Mouse (Mus musculus): ENCODE results near the gene Cog7. TPM values are rescaled to one million over a fixed set of nuclear protein-coding genes. Genes with fewer than 3 reads are reported as not detected.

Gene Cog7
- polyA plus RNA-seq, 1 experiment from 2014 or later: 20.0 TPM

- Histone ChIP-seq H3K4me1 (peaks cover 57% of the 10 kb centered on the region), H3K27ac (no peak overlapping the region), H3K4me3 (no peak overlapping the region), H3K27me3 (ENCODE audit: insufficient read depth, poor library complexity, severe bottlenecking) (no peaks in the 10 kb centered on the region), H3K36me3 (peaks cover 7% of the 10 kb centered on the region; the same call in 1 of the 2 replicates), H3K9me3 (no peaks in the 10 kb centered on the region)
- DNase-seq (ENCODE audit: low spot score): no peak
- WGBS: 81% methylated on average over 3 of the region's 3 CpGs
Measured at GRCm38 (mm10) chr7:121941640-121942039, 39.9 kb downstream of the Cog7 start.

- Histone ChIP-seq H3K4me1 (peaks cover 63% of the 10 kb centered on the region), H3K27ac (no peak overlapping the region), H3K27me3 (ENCODE audit: insufficient read depth, poor library complexity, severe bottlenecking) (no peaks in the 10 kb centered on the region), H3K36me3 (peaks cover 7% of the 10 kb centered on the region; the same call in 1 of the 2 replicates), H3K9me3 (no peaks in the 10 kb centered on the region), H3K4me3 (no peak overlapping the region)
- WGBS: 60% methylated on average over 3 of the region's 3 CpGs
- no peak for DNase-seq (ENCODE audit: low spot score)
Measured at GRCm38 (mm10) chr7:121941016-121941415, 40.5 kb downstream of the Cog7 start.

- peaks cover 70% of the 10 kb centered on the region for H3K4me1 ChIP-seq
- H3K4me3 ChIP-seq: no peak overlapping the region
- H3K9me3 ChIP-seq: no peaks in the 10 kb centered on the region
- H3K27ac ChIP-seq: no peak overlapping the region
- DNase-seq (ENCODE audit: low spot score): no peak
- H3K27me3 ChIP-seq (ENCODE audit: insufficient read depth, poor library complexity, severe bottlenecking): no peaks in the 10 kb centered on the region
- H3K36me3 ChIP-seq: peaks cover 15% of the 10 kb centered on the region; the same call in 1 of the 2 replicates
- 26% methylated on average over 4 of the region's 4 CpGs for WGBS
Measured at GRCm38 (mm10) chr7:121939729-121940128, 41.8 kb downstream of the Cog7 start.

GRCm38 (mm10) chr7:121939244-121939643 is 42.3 kb downstream of the Cog7 start:
- 65% methylated on average over 6 of the region's 6 CpGs for WGBS
- Histone ChIP-seq H3K36me3 (peaks cover 15% of the 10 kb centered on the region; the same call in 1 of the 2 replicates), H3K27ac (no peak overlapping the region), H3K4me1 (peaks cover 70% of the 10 kb centered on the region), H3K9me3 (no peaks in the 10 kb centered on the region), H3K4me3 (no peak overlapping the region), H3K27me3 (ENCODE audit: insufficient read depth, poor library complexity, severe bottlenecking) (no peaks in the 10 kb centered on the region)
- no peak for DNase-seq (ENCODE audit: low spot score)

DNA sequence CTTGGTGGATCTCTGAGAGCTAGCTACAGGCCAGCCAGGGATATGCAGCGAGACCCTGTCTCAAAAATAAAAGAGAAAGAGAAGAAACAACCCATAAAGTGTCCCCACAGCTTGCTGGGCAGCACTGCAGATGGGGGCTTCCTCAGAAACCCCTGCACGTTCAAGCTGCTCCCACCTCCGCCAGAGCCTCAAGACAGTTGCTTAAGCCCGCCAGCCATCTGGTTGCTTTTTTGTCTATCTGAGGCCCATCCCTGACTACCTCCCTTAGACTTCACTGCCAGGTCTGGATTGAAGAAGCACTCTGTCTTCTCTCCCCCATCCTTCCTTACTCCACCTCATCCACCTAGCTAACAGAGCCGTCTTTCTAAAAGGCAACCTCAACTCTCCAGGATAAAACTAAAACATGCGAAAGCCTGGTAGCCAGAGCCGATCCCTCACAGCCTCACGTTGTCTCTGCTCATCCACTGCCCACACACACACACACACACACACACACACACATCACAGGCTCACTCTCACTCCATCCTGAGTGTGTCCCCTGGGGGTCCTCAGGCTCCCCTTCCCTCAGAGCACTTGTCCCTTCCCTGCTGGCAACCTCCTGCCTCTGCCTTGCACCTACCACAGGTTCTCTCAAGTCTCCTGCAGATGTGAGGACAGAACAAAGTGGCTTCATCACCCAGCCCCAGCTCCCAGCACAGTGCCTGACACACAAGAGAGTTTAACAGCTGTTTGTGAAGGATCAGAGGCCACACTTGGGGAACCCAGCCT is 43.2 kb downstream of the Cog7 start:
- Histone ChIP-seq H3K4me3 (no peak overlapping the region), H3K36me3 (peaks cover 10% of the 10 kb centered on the region; the same call in 1 of the 2 replicates), H3K4me1 (peaks cover 74% of the 10 kb centered on the region), H3K27ac (0 out of 2 replicates have a peak overlapping the region, but pooled peaks have one; percentile 17), H3K9me3 (no peaks in the 10 kb centered on the region), H3K27me3 (ENCODE audit: insufficient read depth, poor library complexity, severe bottlenecking) (no peaks in the 10 kb centered on the region)
- DNase-seq (ENCODE audit: low spot score): no peak
- WGBS: 79% methylated on average over 8 of the region's 8 CpGs

GRCm38 (mm10) chr7:121936861-121937630 is 44.5 kb downstream of the Cog7 start:
- WGBS: 44% methylated on average over 14 of the region's 14 CpGs
- Histone ChIP-seq H3K27ac (0 out of 2 replicates have a peak overlapping the region, but pooled peaks have one; percentile 36), H3K4me3 (no peak overlapping the region), H3K4me1 (peaks cover 71% of the 10 kb centered on the region), H3K9me3 (no peaks in the 10 kb centered on the region), H3K27me3 (ENCODE audit: insufficient read depth, poor library complexity, severe bottlenecking) (no peaks in the 10 kb centered on the region), H3K36me3 (peaks cover 13% of the 10 kb centered on the region; the same call in 1 of the 2 replicates)
- no peak for DNase-seq (ENCODE audit: low spot score)

DNA sequence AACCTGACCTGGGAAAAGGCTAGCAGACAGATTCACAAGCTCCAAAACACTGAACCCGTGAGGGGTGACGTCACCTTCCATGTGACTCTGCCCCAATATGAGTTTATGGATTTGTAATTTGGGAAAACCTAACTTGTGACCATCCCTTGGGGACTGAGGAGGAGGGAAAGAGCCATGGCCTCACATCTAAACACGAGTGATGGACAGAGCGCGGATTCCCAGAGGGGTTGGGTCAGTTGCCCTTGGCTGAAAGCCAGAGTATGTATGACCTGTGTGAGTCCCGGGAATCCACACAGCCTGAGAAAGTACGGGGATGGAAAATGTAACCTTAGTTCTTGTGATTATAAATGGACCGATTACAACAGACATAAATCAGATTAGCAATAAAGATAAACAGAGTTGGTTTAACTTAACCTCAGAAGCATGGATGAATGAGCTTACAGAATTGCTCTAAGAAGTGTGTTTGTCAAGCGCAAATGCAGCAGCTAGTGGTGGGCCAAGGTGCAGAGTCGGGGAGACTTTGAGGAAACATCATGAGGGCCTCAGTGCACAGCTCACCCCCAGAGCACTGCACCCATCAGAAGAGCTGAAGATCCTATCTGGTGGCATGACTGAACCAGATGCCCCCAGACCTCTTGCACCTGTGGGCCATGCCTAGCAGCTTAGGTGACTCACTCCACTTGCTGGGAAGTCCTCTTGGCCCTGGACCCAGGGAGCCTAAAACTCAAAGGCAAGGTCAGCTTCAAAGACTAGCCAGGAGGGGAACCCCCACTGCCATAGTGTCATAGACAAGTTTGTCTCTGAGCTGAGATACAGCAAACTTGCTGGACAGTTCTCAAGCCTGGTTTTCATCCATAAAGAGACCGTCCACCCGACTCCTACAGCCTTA is 45.4 kb downstream of the Cog7 start:
- H3K4me3 ChIP-seq: no peak overlapping the region
- no peak for DNase-seq (ENCODE audit: low spot score)
- H3K4me1 ChIP-seq: peaks cover 68% of the 10 kb centered on the region
- no peaks in the 10 kb centered on the region for H3K27me3 ChIP-seq (ENCODE audit: insufficient read depth, poor library complexity, severe bottlenecking)
- no peaks in the 10 kb centered on the region for H3K9me3 ChIP-seq
- WGBS: 66% methylated on average over 12 of the region's 12 CpGs
- H3K36me3 ChIP-seq: peaks cover 16% of the 10 kb centered on the region; the same call in 1 of the 2 replicates
- H3K27ac ChIP-seq: no peak overlapping the region

DNA sequence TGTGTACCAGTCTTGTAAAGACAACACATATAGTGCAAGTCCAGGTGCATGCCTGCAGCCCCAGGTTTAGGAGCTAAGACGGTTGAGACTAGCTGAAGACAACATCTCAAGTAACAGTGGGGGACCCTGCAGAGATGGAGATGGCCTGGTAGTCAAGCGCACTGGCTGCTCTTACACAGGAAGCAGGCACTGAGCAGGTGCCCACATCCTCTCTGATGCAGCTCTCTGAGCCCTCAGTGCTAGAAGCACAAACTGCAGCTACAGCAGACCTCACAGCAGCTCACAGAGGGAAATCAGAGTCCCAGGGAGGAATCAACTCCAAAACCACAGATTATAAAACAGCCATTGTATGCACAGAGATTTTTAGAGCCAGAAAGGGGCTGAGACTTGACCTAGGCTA is 47.2 kb downstream of the Cog7 start:
- Histone ChIP-seq H3K27me3 (ENCODE audit: insufficient read depth, poor library complexity, severe bottlenecking) (no peaks in the 10 kb centered on the region), H3K27ac (no peak overlapping the region), H3K4me1 (peaks cover 53% of the 10 kb centered on the region), H3K36me3 (peaks cover 22% of the 10 kb centered on the region; the same call in 1 of the 2 replicates), H3K9me3 (no peaks in the 10 kb centered on the region), H3K4me3 (no peak overlapping the region)
- no peak for DNase-seq (ENCODE audit: low spot score)
- WGBS: 81% methylated on average over 2 of the region's 2 CpGs

DNA sequence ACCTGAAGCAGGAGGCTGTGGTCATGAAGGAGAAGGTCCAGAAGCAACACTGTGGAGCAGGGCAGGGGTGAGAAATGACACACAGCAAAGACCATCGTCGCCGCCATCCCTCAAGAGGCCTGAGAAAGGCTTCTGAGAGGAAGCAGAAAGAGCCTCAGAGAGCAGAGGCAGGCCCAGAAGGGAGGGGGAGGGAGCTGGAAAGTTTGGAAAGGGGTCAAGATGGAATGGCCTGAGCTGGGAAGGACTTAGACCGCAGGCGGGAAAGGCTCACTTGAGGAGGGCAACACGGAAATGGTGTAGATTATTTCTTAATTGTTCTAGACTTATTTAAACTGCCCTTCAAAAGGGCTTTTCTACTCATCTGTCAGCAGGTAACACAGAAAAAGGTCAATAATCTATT is 47.8 kb downstream of the Cog7 start:
- WGBS: 65% methylated on average over 6 of the region's 6 CpGs
- Histone ChIP-seq H3K4me3 (no peak overlapping the region), H3K36me3 (peaks cover 27% of the 10 kb centered on the region)

DNA sequence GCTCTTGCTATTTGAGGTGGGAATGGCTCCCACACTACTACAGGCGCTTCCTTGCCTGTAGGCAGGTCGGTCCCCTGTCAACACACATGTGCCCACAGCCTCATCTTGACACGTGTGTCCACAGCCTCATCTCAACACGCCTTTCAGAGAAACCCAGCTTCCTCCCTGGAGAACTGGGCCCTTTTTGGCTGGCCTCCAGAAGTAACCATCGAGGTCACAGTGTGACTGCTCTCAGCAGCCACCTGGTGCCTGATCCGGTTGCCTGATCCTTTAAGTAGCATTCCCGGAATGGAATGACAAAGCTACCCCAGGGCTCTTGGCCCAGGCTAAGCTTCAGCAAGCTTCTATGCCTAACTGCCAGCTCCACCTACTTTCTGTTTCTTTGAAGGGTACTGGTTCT is 50.3 kb downstream of the Cog7 start:
- H3K36me3 ChIP-seq: peaks cover 35% of the 10 kb centered on the region
- no peak for DNase-seq (ENCODE audit: low spot score)
- WGBS: 58% methylated on average over 7 of the region's 7 CpGs
- no peak overlapping the region for H3K4me3 ChIP-seq
- H3K4me1 ChIP-seq: peaks cover 22% of the 10 kb centered on the region
- 0 out of 2 replicates have a peak overlapping the region, but pooled peaks have one; percentile 3 for H3K27ac ChIP-seq
- no peaks in the 10 kb centered on the region for H3K9me3 ChIP-seq
- no peaks in the 10 kb centered on the region for H3K27me3 ChIP-seq (ENCODE audit: insufficient read depth, poor library complexity, severe bottlenecking)

More for the DNA sequence above, 47.8 kb downstream of the Cog7 start:
- DNase-seq (ENCODE audit: low spot score): no peak
- Histone ChIP-seq H3K27me3 (ENCODE audit: insufficient read depth, poor library complexity, severe bottlenecking) (no peaks in the 10 kb centered on the region), H3K27ac (no peak overlapping the region; the same call in 1 of the 2 replicates), H3K4me1 (peaks cover 46% of the 10 kb centered on the region), H3K9me3 (no peaks in the 10 kb centered on the region)

DNA sequence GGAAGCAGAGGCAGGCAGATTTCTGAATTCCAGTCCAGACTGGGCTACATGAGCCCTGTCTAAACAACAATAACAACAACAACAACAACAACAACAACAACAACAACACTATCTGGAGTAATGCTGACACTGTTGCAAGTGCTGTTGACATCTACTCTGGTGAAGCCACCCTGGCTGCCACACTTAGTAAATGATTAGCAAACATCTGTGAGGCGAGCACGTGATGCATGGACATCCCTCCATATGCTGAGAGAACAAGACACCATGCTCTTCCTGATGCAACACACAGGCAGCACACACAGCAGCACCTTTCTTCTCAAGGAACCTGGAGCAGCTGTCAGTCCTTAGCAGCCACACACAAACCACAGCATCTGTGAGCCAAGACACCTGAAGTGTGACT is 53.6 kb downstream of the Cog7 start:
- Histone ChIP-seq H3K4me1 (0 out of 2 replicates have a peak, but pooled peaks cover 4% of the 10 kb centered on the region), H3K27ac (no peak overlapping the region), H3K36me3 (peaks cover 43% of the 10 kb centered on the region), H3K9me3 (no peaks in the 10 kb centered on the region), H3K4me3 (no peak overlapping the region), H3K27me3 (ENCODE audit: insufficient read depth, poor library complexity, severe bottlenecking) (no peaks in the 10 kb centered on the region)
- no peak for DNase-seq (ENCODE audit: low spot score)
- 93% methylated on average over 2 of the region's 2 CpGs for WGBS

DNA sequence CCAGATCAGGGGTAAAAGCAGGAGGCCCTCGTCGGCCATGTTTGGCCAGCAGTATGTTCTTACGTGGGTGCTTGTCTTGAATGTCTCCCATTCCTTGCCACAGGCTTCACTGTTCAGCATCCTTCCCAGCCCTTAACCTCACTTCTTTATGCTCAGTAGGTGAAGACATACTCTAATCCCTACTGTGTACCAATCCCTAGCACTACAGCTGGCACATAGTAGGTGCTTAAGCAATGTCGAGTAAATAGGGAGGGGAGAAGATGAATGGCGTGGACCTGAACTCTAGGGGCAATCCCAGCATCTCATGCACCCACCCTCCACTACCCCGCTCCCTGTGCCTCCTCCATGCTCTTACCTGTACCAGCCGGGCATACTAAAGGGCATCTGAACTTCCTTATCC is 57.1 kb downstream of the Cog7 start:
- H3K4me1 ChIP-seq: no peaks in the 10 kb centered on the region
- no peak overlapping the region for H3K4me3 ChIP-seq
- H3K36me3 ChIP-seq: peaks cover 28% of the 10 kb centered on the region
- no peaks in the 10 kb centered on the region for H3K27me3 ChIP-seq (ENCODE audit: insufficient read depth, poor library complexity, severe bottlenecking)
- no peak for DNase-seq (ENCODE audit: low spot score)
- H3K27ac ChIP-seq: no peak overlapping the region
- H3K9me3 ChIP-seq: no peaks in the 10 kb centered on the region
- 85% methylated on average over 7 of the region's 7 CpGs for WGBS
